Mouse (Mus musculus): ENCODE results near the gene Ndufa1. TPM values are rescaled to one million over a fixed set of nuclear protein-coding genes. Genes with fewer than 3 reads are reported as not detected.
A peak's percentile ranks its signal among the peaks of the same experiment; 100 is the strongest.
"Not testable (repeated sequence)": the region's sequence is repeated elsewhere in the genome, so short reads cannot be mapped to it uniquely, and the experiment has no call there.

Ndufa1 gene
- 362 and 392 TPM in 2 replicates for polyA plus RNA-seq (2016; fragmentation: Nextera tagmentation; extraction: Ambion mirVana)

GRCm38 (mm10) chrX:37191105-37191743 is at the start of gene Ndufa1, which contains the start of gene Rnf113a1:
TSS of gene Ndufa1 (minus strand) at chrX:37191163.
TSS of gene Rnf113a1 (plus strand) at chrX:37191245.
- no peaks in the 10 kb centered on the region for H3K36me3 ChIP-seq (replicated peaks)
- peak; percentile 94 for ATAC-seq (ENCODE audit: low FRiP score)
- H3K9me3 ChIP-seq = no peaks in the 10 kb centered on the region
- peak within 1 kb of the TSS; percentile 54 for H3K4me3 ChIP-seq (replicated peaks)
- peak within 1 kb of the TSS; percentile 57 for H3K4me2 ChIP-seq
- 13% methylated on average over 56 of the region's 63 CpGs for WGBS
- peak within 1 kb of the TSS; percentile 57 for H3K9ac ChIP-seq
- H3K27ac ChIP-seq = peak within 1 kb of the TSS; percentile 50
- H3K4me1 ChIP-seq = 0 out of 2 replicates have a peak, but pooled peaks cover 6% of the 10 kb centered on the region
- H3K27me3 ChIP-seq = no peaks in the 10 kb centered on the region

GRCm38 (mm10) chrX:37222158-37222557 is 31.2 kb upstream of the Ndufa1 start, which contains the start of gene Rhox1:
TSS of gene Rhox1 (minus strand) at chrX:37222258.
- H3K9me3 ChIP-seq; ATAC-seq (ENCODE audit: low FRiP score): not testable (repeated sequence)
- 84% methylated on average over 1 of the region's 1 CpGs for WGBS

GRCm38 (mm10) chrX:37210941-37211340 is 20.0 kb upstream of the Ndufa1 start, which contains the start of gene Gm9:
TSS of gene Gm9 (minus strand) at chrX:37211041.
- Histone ChIP-seq H3K4me1 (no peaks in the 10 kb centered on the region), H3K4me3 (replicated peaks) (no peak within 1 kb of the TSS), H3K9me3 (no peaks in the 10 kb centered on the region), H3K9ac (no peak within 1 kb of the TSS), H3K4me2 (no peak within 1 kb of the TSS), H3K36me3 (replicated peaks) (no peaks in the 10 kb centered on the region), H3K27ac (no peak within 1 kb of the TSS), H3K27me3 (no peaks in the 10 kb centered on the region)
- no peak for ATAC-seq (ENCODE audit: low FRiP score)
- WGBS = 89% methylated on average over 10 of the region's 10 CpGs

More at GRCm38 (mm10) chrX:37222158-37222557, 31.2 kb upstream of the Ndufa1 start, which contains the start of gene Rhox1:
- H3K27me3 ChIP-seq; H3K4me1 ChIP-seq; H3K4me2 ChIP-seq; H3K27ac ChIP-seq; H3K4me3 ChIP-seq (replicated peaks); H3K36me3 ChIP-seq (replicated peaks); H3K9ac ChIP-seq: not testable (repeated sequence)

- 67% methylated on average over 8 of the region's 8 CpGs for whole genome bisulfite sequencing
- Histone ChIP-seq H3K27me3 (no peaks in the 10 kb centered on the region), H3K9me3 (no peaks in the 10 kb centered on the region), H3K9ac (no peak overlapping the region), H3K27ac (no peak overlapping the region), H3K36me3 (replicated peaks) (no peaks in the 10 kb centered on the region), H3K4me2 (no peak overlapping the region), H3K4me1 (no peaks in the 10 kb centered on the region), H3K4me3 (replicated peaks) (no peak overlapping the region)
- ATAC-seq (ENCODE audit: low FRiP score) = no peak
Measured at GRCm38 (mm10) chrX:37198676-37199075, 7.7 kb upstream of the Ndufa1 start.

GRCm38 (mm10) chrX:37191744-37192379 is 899 bp upstream of the Ndufa1 start:
- no peaks in the 10 kb centered on the region for H3K27me3 ChIP-seq
- H3K36me3 ChIP-seq (replicated peaks) = no peaks in the 10 kb centered on the region
- 26% methylated on average over 28 of the region's 28 CpGs for WGBS
- H3K4me2 ChIP-seq = peak overlapping the region; percentile 57
- no peaks in the 10 kb centered on the region for H3K9me3 ChIP-seq
- ATAC-seq (ENCODE audit: low FRiP score) = 0 out of 2 replicates have a peak, but pooled peaks have one; percentile 24
- H3K4me3 ChIP-seq (replicated peaks) = peak overlapping the region; percentile 54
- H3K9ac ChIP-seq = peak overlapping the region; percentile 57
- 0 out of 2 replicates have a peak, but pooled peaks cover 6% of the 10 kb centered on the region for H3K4me1 ChIP-seq
- peak overlapping the region; percentile 50; the same call in 1 of the 2 replicates for H3K27ac ChIP-seq

- peak overlapping the region; percentile 57 for H3K4me2 ChIP-seq
- ATAC-seq (ENCODE audit: low FRiP score) = no peak
- no peak overlapping the region for H3K27ac ChIP-seq
- H3K4me3 ChIP-seq (replicated peaks) = peak overlapping the region; percentile 54
- no peaks in the 10 kb centered on the region for H3K9me3 ChIP-seq
- no peaks in the 10 kb centered on the region for H3K36me3 ChIP-seq (replicated peaks)
- H3K9ac ChIP-seq = peak overlapping the region; percentile 57
- 0 out of 2 replicates have a peak, but pooled peaks cover 6% of the 10 kb centered on the region for H3K4me1 ChIP-seq
- H3K27me3 ChIP-seq = no peaks in the 10 kb centered on the region
- WGBS = 32% methylated on average over 20 of the region's 20 CpGs
Measured at GRCm38 (mm10) chrX:37190755-37191104, 233 bp downstream of the Ndufa1 start.

GRCm38 (mm10) chrX:37184401-37184800 is 6.6 kb downstream of the Ndufa1 start:
- not testable (repeated sequence) for H3K27ac ChIP-seq; H3K4me2 ChIP-seq; H3K9me3 ChIP-seq; H3K4me3 ChIP-seq (replicated peaks); H3K4me1 ChIP-seq; ATAC-seq (ENCODE audit: low FRiP score); H3K36me3 ChIP-seq (replicated peaks); H3K9ac ChIP-seq; H3K27me3 ChIP-seq
- 77% methylated on average over 8 of the region's 8 CpGs for WGBS

GRCm38 (mm10) chrX:37168742-37169141 is 22.2 kb downstream of the Ndufa1 start, which contains the start of gene Akap14:
TSS of gene Akap14 (minus strand) at chrX:37168842.
- no peaks in the 10 kb centered on the region for H3K36me3 ChIP-seq (replicated peaks)
- no peaks in the 10 kb centered on the region for H3K4me1 ChIP-seq
- ATAC-seq (ENCODE audit: low FRiP score) = no peak
- H3K4me3 ChIP-seq (replicated peaks) = no peak within 1 kb of the TSS
- no peak within 1 kb of the TSS for H3K27ac ChIP-seq
- no peak within 1 kb of the TSS for H3K4me2 ChIP-seq
- 41% methylated on average over 5 of the region's 5 CpGs for WGBS
- H3K9ac ChIP-seq = no peak within 1 kb of the TSS
- no peaks in the 10 kb centered on the region for H3K27me3 ChIP-seq
- H3K9me3 ChIP-seq = no peaks in the 10 kb centered on the region

GRCm38 (mm10) chrX:37167085-37167484 is 23.9 kb downstream of the Ndufa1 start:
- Histone ChIP-seq H3K4me3 (replicated peaks) (no peak overlapping the region), H3K9ac (no peak overlapping the region), H3K27ac (no peak overlapping the region), H3K4me1 (no peaks in the 10 kb centered on the region), H3K27me3 (no peaks in the 10 kb centered on the region), H3K9me3 (no peaks in the 10 kb centered on the region), H3K4me2 (no peak overlapping the region), H3K36me3 (replicated peaks) (no peaks in the 10 kb centered on the region)
- 39% methylated on average over 3 of the region's 3 CpGs for whole genome bisulfite sequencing
- ATAC-seq (ENCODE audit: low FRiP score) = no peak

GRCm38 (mm10) chrX:37163115-37163514 is 27.8 kb downstream of the Ndufa1 start:
- Histone ChIP-seq H3K4me1 (no peaks in the 10 kb centered on the region), H3K4me2 (no peak overlapping the region), H3K9me3 (no peaks in the 10 kb centered on the region), H3K27ac (no peak overlapping the region), H3K4me3 (replicated peaks) (no peak overlapping the region), H3K27me3 (no peaks in the 10 kb centered on the region), H3K36me3 (replicated peaks) (no peaks in the 10 kb centered on the region), H3K9ac (no peak overlapping the region)
- ATAC-seq (ENCODE audit: low FRiP score) = no peak
- 74% methylated on average over 18 of the region's 18 CpGs for whole genome bisulfite sequencing

- Histone ChIP-seq H3K27me3 (no peaks in the 10 kb centered on the region), H3K4me3 (replicated peaks) (no peak overlapping the region), H3K9ac (no peak overlapping the region), H3K4me2 (no peak overlapping the region), H3K4me1 (no peaks in the 10 kb centered on the region), H3K9me3 (no peaks in the 10 kb centered on the region), H3K36me3 (replicated peaks) (no peaks in the 10 kb centered on the region), H3K27ac (no peak overlapping the region)
- ATAC-seq (ENCODE audit: low FRiP score) = no peak
- 83% methylated on average over 10 of the region's 10 CpGs for WGBS
Measured at GRCm38 (mm10) chrX:37161169-37161568, 29.8 kb downstream of the Ndufa1 start.

GRCm38 (mm10) chrX:37157839-37158238 is 33.1 kb downstream of the Ndufa1 start:
- H3K4me3 ChIP-seq (replicated peaks) = no peak overlapping the region
- no peak overlapping the region for H3K4me2 ChIP-seq
- no peaks in the 10 kb centered on the region for H3K4me1 ChIP-seq
- no peaks in the 10 kb centered on the region for H3K27me3 ChIP-seq
- H3K36me3 ChIP-seq (replicated peaks) = no peaks in the 10 kb centered on the region
- WGBS = 56% methylated on average over 4 of the region's 4 CpGs
- H3K9me3 ChIP-seq = no peaks in the 10 kb centered on the region
- ATAC-seq (ENCODE audit: low FRiP score) = no peak
- H3K27ac ChIP-seq = no peak overlapping the region
- no peak overlapping the region for H3K9ac ChIP-seq
